Mouse (Mus musculus): ENCODE measurements around the gene Gm21294. TPM values are rescaled to one million over a fixed set of nuclear protein-coding genes. Genes with fewer than 3 reads are reported as not detected.

Gm21294 gene
- not detected in 2 replicates for polyA plus RNA-seq (2012; rRNA removed)

GRCm38 (mm10) chrY:89052506-89052905 is at the start of gene Gm21294:
Gene Gm21294, plus strand, starts transcription at chrY:89052806.

